Mouse (Mus musculus): ENCODE measurements around the gene Mast4.

Gene Mast4

DNA sequence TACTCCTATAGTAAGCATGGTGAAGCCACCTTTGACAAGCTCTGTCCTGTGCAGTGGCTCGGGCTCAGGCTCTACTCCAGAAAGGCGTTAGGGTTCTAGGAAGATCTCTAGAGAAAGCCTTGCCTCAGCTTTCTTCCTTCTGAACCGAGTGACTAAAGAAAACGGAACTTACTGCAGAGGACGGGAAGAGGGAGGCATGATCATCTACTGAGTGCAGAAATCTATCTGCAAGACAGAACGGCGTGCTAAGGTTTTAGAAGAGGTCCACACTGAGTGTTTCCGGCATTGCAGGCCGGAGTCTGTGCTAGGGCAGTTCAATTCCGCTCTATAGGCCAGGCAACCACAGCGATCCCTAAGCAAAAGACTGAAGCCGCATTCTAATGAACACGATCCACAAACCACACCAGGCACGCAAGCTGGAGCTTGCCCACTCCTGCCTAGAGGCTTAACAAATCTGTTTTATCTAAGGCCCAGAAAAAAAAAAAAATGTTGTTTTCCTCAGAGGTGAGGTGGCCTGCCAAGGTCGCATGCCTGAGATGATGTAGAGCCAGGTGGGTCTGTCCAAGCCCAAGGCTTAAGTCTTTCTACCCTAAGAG, 445.3 kb downstream of the Mast4 start:
- DNase-seq (ENCODE audit: low spot score), result no peak

DNA sequence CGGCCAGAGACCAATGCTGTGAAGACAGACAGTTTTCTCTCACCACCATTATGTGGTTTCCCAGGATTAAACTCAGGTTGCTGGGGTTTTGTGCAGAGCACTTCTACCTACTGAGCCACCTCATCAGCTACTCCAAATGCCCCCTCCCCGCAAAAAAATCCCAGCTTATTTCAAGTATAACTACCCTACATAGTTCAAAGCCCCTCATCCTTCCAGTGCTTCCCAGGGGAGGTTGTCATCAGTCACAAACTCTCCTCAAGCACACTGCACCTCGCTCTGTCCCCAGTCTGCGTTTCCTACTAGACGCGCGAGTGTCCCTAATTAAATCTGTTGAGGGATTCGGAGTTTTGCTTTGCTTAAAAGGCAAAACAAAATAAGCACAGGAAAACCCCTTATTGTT, 446.1 kb downstream of the Mast4 start:
- no peak for DNase-seq (ENCODE audit: low spot score)

DNA sequence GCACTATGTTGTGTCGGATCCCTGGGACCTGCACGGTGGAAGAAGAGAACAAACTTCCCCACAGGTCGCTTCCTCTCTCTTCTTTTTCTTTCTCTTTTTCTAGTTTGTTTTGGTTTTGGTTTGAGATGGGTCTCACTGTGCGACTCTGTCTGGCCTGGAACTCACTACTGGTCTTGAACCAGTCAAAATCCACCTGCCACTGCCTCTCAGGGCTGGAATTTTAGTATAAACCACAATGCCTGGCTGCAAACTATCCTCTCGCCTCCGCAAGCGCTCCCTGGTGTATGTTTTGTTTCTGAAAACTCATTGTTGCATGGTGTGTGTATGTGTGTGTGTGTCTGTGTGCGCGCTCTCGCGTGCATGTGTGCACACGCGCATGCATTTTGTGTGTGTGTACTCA, 446.8 kb downstream of the Mast4 start:
- no peak for DNase-seq (ENCODE audit: low spot score)

DNA sequence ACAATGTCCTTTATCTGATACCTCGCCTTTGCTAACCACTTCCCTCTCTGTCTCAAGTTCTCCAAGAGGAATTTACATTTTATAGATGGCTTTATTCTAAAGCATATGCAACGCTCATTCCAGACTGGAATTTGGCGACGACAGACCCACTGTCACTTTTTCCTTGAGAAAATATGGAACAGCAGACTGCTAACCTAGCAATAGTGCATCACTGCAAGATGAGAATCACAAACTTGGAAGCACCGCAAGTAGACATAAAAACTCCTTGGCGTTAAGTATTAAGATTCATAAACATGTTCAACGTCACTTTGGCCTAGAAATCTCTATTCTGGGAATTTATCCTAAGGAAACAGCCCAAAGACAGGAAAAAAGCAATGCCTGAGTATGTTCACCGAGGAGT, 447.5 kb downstream of the Mast4 start:
- DNase-seq (ENCODE audit: low spot score), result no peak

- DNase-seq (ENCODE audit: low spot score), result no peak
Measured at GRCm38 (mm10) chr13:102886147-102886546, 448.1 kb downstream of the Mast4 start.

GRCm38 (mm10) chr13:102880381-102881076, 453.8 kb downstream of the Mast4 start:
- no peak for DNase-seq (ENCODE audit: low spot score)

- no peak for DNase-seq (ENCODE audit: low spot score)
Measured at GRCm38 (mm10) chr13:102878631-102879030, 455.7 kb downstream of the Mast4 start.

DNA sequence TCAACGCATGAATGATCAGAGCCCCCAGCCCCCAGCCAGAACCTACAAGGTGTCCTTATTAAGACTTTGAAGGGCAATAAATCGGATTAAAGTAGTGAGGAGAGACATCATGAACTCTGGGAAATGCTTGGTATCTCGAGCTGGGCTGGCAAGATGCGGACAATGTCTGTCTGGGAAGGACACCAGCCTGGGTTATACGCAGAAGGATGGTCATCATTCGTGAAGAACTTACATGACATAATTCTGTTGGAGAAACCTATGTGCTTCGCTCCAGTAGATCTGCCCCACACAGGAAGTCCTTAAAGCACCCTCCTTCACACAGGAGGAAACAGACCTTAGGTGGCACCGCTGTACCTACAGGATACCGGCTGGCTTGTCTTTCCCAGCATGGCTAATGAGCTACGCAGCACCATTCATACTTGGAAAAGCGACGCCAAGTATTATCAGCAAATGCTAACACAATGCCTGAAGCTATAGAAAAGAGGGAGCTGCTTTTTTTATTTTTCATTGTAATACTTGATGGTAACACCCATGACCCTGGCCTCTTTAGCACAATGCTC, 456.5 kb downstream of the Mast4 start:
- DNase-seq (ENCODE audit: low spot score), result no peak

DNA sequence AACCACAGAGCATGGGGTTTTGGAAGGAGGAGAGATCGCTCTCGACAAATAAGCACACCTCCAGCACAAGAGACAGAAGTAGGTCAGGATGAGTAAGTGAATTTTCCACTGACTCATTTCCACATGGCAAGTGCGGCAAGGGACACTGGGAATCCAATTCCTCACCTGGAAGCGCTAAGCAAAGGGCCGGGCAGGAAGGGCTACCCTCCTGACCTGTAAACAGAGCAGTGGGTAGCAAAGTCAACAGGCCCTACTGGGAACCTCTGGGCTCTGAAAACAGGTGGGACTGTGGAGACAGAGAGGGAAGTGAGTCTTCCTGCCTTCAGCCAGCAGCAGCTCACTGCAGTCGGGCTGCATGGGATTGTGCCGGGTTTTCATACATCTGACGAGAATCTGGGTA, 457.1 kb downstream of the Mast4 start:
- DNase-seq (ENCODE audit: low spot score), result no peak

DNA sequence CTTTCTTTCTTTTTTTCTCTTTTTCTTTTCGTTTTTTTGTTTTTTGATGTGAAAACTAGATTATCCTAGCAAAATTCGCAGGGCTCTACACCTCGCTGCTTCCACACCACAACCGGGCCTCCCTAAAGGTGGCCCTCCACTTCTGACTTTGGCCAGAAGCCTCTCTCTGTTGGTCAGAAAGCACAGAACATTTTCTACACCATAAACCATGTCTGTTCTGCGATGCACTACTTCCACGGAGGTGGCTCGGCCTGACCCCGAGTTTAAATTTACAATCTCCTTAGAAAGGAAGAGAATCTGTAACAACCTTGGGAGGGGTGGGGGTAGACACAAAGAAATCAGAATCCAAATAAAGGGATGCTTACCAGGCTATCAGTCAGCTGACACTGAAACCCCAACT, 458.8 kb downstream of the Mast4 start:
- no peak for DNase-seq (ENCODE audit: low spot score)

- no peak for DNase-seq (ENCODE audit: low spot score)
Measured at GRCm38 (mm10) chr13:102875144-102875476, 459.2 kb downstream of the Mast4 start.

- DNase-seq (ENCODE audit: low spot score), result peak; percentile 18
Measured at GRCm38 (mm10) chr13:102874465-102875143, 459.7 kb downstream of the Mast4 start.

GRCm38 (mm10) chr13:102873412-102874016, 460.8 kb downstream of the Mast4 start:
- no peak for DNase-seq (ENCODE audit: low spot score)

DNA sequence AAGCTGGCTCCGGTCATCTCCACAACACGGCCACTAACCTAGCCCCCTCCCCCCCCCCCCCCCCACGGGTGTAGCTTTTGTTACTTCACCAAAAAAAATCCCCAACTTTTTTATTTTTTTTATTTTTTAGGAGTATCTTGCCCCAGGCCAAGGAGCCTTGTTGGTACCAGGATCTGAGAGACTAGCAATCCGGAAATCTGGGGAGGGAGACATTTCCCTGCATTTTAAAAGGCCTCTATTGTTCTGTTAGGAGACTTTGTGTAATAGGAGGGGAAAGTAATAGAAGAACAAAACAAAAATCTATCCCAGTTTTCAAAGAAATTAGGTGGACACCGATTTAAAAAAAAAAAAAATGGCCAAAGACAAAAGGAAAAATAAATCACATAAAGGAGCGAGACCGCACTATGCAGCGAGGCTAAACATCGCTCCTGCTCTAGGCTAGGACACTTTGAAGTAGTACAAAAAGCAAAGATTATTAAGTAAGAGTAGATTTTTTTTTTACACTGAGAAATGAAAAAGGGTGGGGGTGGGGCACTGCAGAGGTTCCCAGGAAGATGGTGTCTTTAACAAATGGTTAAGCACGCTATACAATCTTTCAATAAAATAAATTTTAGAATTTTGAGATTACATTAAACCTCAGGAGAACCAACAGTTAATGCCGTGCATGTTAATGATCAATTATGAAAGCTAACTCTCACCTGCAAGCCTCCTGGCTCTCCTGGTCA, 462.8 kb downstream of the Mast4 start:
- DNase-seq (ENCODE audit: low spot score), result no peak

DNA sequence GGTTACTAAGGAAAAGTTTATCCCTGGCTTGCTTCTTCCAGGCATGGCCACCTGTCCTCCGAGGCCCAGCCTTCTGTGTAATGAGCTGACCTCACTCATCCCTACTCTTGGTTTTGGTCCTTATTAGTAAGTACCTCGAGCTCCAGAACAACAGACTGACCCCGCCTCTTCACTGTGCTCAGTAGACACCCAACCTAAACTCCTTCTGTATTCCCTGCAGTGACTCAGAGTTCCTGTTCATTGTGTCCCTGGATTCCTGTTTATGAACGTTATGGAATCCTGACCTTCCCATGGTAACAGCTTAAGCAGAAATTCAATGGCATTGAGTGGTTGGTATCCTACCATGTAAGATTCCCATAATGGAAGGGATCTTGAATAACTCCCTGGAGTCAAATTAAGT, 464.8 kb downstream of the Mast4 start:
- no peak for DNase-seq (ENCODE audit: low spot score)

DNA sequence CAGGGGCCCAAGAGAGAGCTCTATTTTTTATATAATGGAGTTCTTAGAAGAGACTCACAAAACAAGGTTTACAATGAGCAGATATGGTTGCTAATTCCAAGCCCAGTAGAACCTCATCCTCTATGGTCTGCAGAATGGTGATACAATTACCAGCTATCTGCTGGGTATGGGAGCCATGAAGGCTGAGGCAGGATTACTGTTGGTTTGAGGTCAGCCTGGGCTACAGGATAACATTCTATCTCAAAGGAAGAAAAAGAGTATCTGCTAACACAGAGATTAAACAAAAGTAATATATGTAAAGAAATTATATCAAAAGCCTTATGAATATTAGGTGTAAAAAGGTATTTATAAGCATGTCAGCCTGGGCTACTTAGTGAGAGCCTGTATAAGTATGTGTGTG, 467.5 kb downstream of the Mast4 start:
- no peak for DNase-seq (ENCODE audit: low spot score)

DNA sequence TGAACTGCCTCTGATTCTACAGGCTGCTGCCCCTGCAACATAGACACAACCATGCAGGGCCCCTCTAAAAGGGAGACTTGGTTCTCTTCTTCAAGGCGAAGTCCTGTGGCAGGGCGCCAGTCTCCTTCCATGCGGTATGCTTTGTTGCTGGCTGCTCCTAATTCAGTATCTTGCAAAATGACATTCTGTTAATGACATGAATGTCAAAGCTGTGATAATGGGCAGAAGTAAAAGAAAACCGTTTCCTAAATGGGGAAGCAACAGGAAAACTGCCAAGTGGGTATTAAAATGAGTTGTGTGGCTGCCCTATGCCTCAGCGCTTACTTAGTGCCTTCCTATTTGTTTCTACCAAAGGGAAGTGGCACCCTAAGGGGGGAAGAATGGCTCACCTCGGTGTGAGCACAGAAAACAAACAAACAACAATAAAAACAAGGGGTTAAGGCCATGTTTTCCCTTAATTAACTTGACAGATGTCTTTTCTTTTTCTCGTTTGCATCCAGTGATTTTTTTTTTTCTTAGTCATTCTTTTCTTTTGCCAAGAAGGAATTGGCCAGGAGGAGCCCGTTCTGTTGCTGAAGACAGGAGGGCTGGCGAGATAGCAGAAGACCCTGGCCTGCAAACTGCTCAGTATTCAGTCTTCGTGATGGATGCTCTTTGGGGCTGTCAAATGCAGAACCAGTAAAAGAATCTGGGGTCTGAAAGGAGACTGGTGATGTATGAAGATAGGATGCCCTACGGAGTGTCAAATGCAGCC, 468.1 kb downstream of the Mast4 start:
- peak; percentile 37 for DNase-seq (ENCODE audit: low spot score)

- DNase-seq (ENCODE audit: low spot score), result no peak
Measured at GRCm38 (mm10) chr13:102865494-102865893, 468.8 kb downstream of the Mast4 start.

GRCm38 (mm10) chr13:102864840-102865239, 469.5 kb downstream of the Mast4 start:
- no peak for DNase-seq (ENCODE audit: low spot score)

GRCm38 (mm10) chr13:102864079-102864478, 470.2 kb downstream of the Mast4 start:
- no peak for DNase-seq (ENCODE audit: low spot score)

GRCm38 (mm10) chr13:102862981-102863380, 471.3 kb downstream of the Mast4 start:
- DNase-seq (ENCODE audit: low spot score), result no peak

Data from layer of hippocampus, adult 9-10 months (tissue).